Mouse (Mus musculus): Measurements from ENCODE around the gene Mex3a. TPM values are rescaled to one million over a fixed set of nuclear protein-coding genes. Genes with fewer than 3 reads are reported as not detected.

The Mex3a gene
- total RNA-seq, 2 experiments from 2014 or later: 4.3 to 4.6 TPM

GRCm38 (mm10) chr3:88503881-88504746, 28.1 kb upstream of the Mex3a start:
- no peak for DNase-seq (ENCODE audit: extremely low spot score in 1 of 2, low spot score in 1 of 2)

GRCm38 (mm10) chr3:88505081-88505480, 27.1 kb upstream of the Mex3a start:
- DNase-seq (ENCODE audit: extremely low spot score in 1 of 2, low spot score in 1 of 2): no peak

- no peak for DNase-seq (ENCODE audit: extremely low spot score in 1 of 2, low spot score in 1 of 2)
Measured at GRCm38 (mm10) chr3:88505765-88506164, 26.4 kb upstream of the Mex3a start.

- DNase-seq (ENCODE audit: extremely low spot score in 1 of 2, low spot score in 1 of 2): no peak
Measured at GRCm38 (mm10) chr3:88509250-88509649, 22.9 kb upstream of the Mex3a start.

GRCm38 (mm10) chr3:88509692-88510420, 22.3 kb upstream of the Mex3a start, which contains the start of gene Lmna:
Gene Lmna, minus strand, starts transcription at chr3:88509956.
- DNase-seq (ENCODE audit: extremely low spot score in 1 of 2, low spot score in 1 of 2): peak; percentile 70 to 76

GRCm38 (mm10) chr3:88510421-88511289, 21.5 kb upstream of the Mex3a start:
- DNase-seq (ENCODE audit: extremely low spot score in 1 of 2, low spot score in 1 of 2): no peak

- DNase-seq (ENCODE audit: extremely low spot score in 1 of 2, low spot score in 1 of 2): no peak
Measured at GRCm38 (mm10) chr3:88511559-88511958, 20.6 kb upstream of the Mex3a start.

- DNase-seq (ENCODE audit: extremely low spot score in 1 of 2, low spot score in 1 of 2): no peak
Measured at GRCm38 (mm10) chr3:88512141-88512895, 19.9 kb upstream of the Mex3a start.

- no peak for DNase-seq (ENCODE audit: extremely low spot score in 1 of 2, low spot score in 1 of 2)
Measured at GRCm38 (mm10) chr3:88512896-88513545, 19.2 kb upstream of the Mex3a start.

- DNase-seq (ENCODE audit: extremely low spot score in 1 of 2, low spot score in 1 of 2): no peak
Measured at GRCm38 (mm10) chr3:88513546-88514115, 18.6 kb upstream of the Mex3a start.

- no peak for DNase-seq (ENCODE audit: extremely low spot score in 1 of 2, low spot score in 1 of 2)
Measured at GRCm38 (mm10) chr3:88514231-88515094, 17.7 kb upstream of the Mex3a start.

GRCm38 (mm10) chr3:88515095-88515386, 17.2 kb upstream of the Mex3a start:
- DNase-seq (ENCODE audit: extremely low spot score in 1 of 2, low spot score in 1 of 2): no peak

- DNase-seq (ENCODE audit: extremely low spot score in 1 of 2, low spot score in 1 of 2): no peak
Measured at GRCm38 (mm10) chr3:88516407-88516806, 15.8 kb upstream of the Mex3a start.

- no peak for DNase-seq (ENCODE audit: extremely low spot score in 1 of 2, low spot score in 1 of 2)
Measured at GRCm38 (mm10) chr3:88518411-88518810, 13.8 kb upstream of the Mex3a start.

- DNase-seq (ENCODE audit: extremely low spot score in 1 of 2, low spot score in 1 of 2): no peak
Measured at GRCm38 (mm10) chr3:88520078-88520477, 12.1 kb upstream of the Mex3a start.

GRCm38 (mm10) chr3:88521156-88521555, 11.0 kb upstream of the Mex3a start:
- DNase-seq (ENCODE audit: extremely low spot score in 1 of 2, low spot score in 1 of 2): no peak

GRCm38 (mm10) chr3:88521803-88522331, 10.3 kb upstream of the Mex3a start:
- DNase-seq (ENCODE audit: extremely low spot score in 1 of 2, low spot score in 1 of 2): peak in 1 of 2 experiments; percentile 60

GRCm38 (mm10) chr3:88523027-88523426, 9.2 kb upstream of the Mex3a start:
- DNase-seq (ENCODE audit: extremely low spot score in 1 of 2, low spot score in 1 of 2): no peak

Measured in layer of hippocampus, postnatal 25 days (tissue).